Mouse (Mus musculus): ENCODE results near the gene Slc5a7.

Gene Slc5a7

GRCm38 (mm10) chr17:54298934-54299333 lies at the start of gene Slc5a7:
Gene Slc5a7 (minus strand): TSS chr17:54299034.
- ChIA-PET CTCF (interaction anchor here in 1 of 4 experiments (1.0 kb wide), 1 partner anchor 44 kb away, joined by 3 read pairs; no protein-coding TSS in a partner anchor), POLR2A (no interaction called here)

GRCm38 (mm10) chr17:54347672-54348071 lies 48.8 kb upstream of the Slc5a7 start:
- ChIA-PET CTCF (no interaction called here), POLR2A (interaction anchor here in 1 of 4 experiments (0.6 kb wide), 1 partner anchor 394 kb away, joined by 4 read pairs; no protein-coding TSS in a partner anchor)

DNA sequence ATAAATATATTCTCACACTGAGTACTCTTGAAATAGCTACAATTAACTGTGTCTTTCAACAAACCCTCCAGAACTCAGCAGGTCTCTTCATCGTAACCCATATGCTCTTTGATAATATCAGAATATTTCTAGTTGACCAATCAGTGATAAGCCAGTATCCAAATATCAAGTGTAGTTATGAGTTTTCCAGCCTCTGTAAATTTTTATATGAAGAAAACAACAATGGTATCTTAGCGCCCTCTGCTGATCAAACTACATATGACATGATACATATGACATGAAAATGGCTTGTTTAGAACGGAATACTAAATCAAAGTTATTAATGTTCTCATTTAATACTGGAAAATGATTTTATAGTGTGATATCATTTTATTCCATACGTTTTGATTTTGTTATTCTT lies 44.6 kb upstream of the Slc5a7 start:
- POLR2A ChIA-PET = no interaction called here
- CTCF ChIA-PET = interaction anchor here in 3 of 4 experiments (0.8 to 1.9 kb wide), 4 partner anchors 45 to 278 kb away, joined by 3 to 7 read pairs (median 6); partner anchors contain the start of gene Slc5a7 (in 1 of the 3)

- CTCF ChIA-PET = interaction anchor here in 1 of 4 experiments (1.0 kb wide), 1 partner anchor 45 kb away, joined by 3 read pairs; no protein-coding TSS in a partner anchor
- POLR2A ChIA-PET = interaction anchor here in 1 of 4 experiments (0.6 kb wide), 1 partner anchor 1042 kb away, joined by 3 read pairs; no protein-coding TSS in a partner anchor
Observed at GRCm38 (mm10) chr17:54298232-54298924, 456 bp downstream of the Slc5a7 start.

GRCm38 (mm10) chr17:54250783-54251182 lies 48.1 kb downstream of the Slc5a7 start:
- ChIA-PET CTCF (no interaction called here), POLR2A (no interaction called here)

- CTCF ChIA-PET = no interaction called here
- POLR2A ChIA-PET = no interaction called here
Observed at GRCm38 (mm10) chr17:54243650-54244300, 55.1 kb downstream of the Slc5a7 start.

DNA sequence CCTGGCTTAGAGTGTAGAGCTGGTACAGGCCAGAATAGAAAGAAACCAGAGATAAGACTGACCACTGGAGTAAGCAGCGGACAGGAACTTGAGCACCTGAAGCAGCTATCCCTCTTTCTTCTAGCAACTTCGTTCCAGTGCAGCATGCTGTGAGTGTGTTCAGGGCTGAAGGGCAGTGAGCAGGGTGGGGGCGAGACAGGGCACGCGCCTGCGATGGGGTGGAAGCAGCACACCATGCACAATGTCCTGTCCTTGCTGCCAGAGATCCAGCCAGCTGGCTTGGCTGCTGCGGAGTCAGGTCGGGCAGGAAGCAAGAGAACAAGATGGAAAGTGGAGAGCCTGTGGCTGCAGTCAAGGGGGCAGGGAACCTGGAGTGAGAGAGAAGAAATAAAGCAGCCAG lies 59.4 kb downstream of the Slc5a7 start:
- ChIA-PET POLR2A (no interaction called here), CTCF (no interaction called here)
